In the genomic region with DNA sequence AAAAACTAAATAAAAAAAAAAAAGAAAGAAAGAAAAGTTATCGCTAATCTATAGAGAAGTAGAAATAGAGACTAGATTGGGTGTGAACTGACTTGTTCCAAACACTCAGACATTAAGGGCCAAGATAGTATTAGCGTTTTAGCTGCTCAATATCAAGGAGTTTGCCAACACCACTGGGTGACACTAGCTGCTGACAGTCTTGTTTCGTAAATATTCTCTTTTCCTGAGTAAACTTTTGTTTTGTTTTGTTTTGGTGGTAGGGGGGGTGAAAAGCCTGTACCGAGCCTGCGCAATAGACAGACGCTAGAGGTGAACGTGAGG, we compare ENCODE assay signal across 8 mouse cellular contexts. TPM values are rescaled to one million over a fixed set of nuclear protein-coding genes. Genes with fewer than 3 reads are reported as not detected.
A peak's percentile ranks its signal among the peaks of the same experiment; 100 is the strongest.
DNase-seq lines count a peak whose midpoint lies in the region; ATAC-seq and TF ChIP-seq lines count a peak whose summit lies in the region.

No protein-coding gene starts in this region.

- peak overlapping the region; percentile 73 for H3K4me2 ChIP-seq in liver, embryonic 14.5 days (ENCODE audit: low read depth)

- H3K4me1 ChIP-seq in heart, adult 2 months (ENCODE audit: control insufficient read depth, insufficient read depth, low read length), result peaks cover 4% of the 10 kb centered on the region
- H3K4me1 ChIP-seq in testis, adult 2 months (ENCODE audit: control insufficient read depth, insufficient read depth, low read length), result no peaks in the 10 kb centered on the region
- peaks cover 29 to 43% of the 10 kb centered on the region in 2 experiments for H3K4me1 ChIP-seq in liver, embryonic 14.5 days (replicated peaks; ENCODE audit: control insufficient read depth in 2 of 2, insufficient read depth in 2 of 2, low read length in 1 of 2)

- no peak for TF ChIP-seq POLR2A in heart, adult 2 months (IDR thresholded peaks at IDR 0.05; ENCODE audit: insufficient read depth, low read depth, low read length)
- TF ChIP-seq POLR2A in testis, adult 2 months (IDR thresholded peaks at IDR 0.05; ENCODE audit: control insufficient read depth, low read depth, low read length), result no peak

- TF ChIP-seq EP300 in heart, adult 2 months (IDR thresholded peaks at IDR 0.05; ENCODE audit: insufficient read depth, low read depth, low read length), result no peak
- no peak for TF ChIP-seq EP300 in liver, embryonic 14.5 days (IDR thresholded peaks at IDR 0.05; ENCODE audit: low read depth)

- peak overlapping the region; percentile 37 for H3K4me3 ChIP-seq in heart, adult 2 months
- H3K4me3 ChIP-seq in testis, adult 2 months (ENCODE audit: control insufficient read depth, low read depth, low read length), result peak overlapping the region; percentile 96
- peak overlapping the region; percentile 80 to 88 for H3K4me3 ChIP-seq in liver, embryonic 14.5 days (ENCODE audit: insufficient read depth in 1 of 2, low read depth in 2 of 2, low read length in 2 of 2)

- no peak for TF ChIP-seq CTCF in heart, adult 2 months (IDR thresholded peaks at IDR 0.05)
- TF ChIP-seq CTCF in testis, adult 2 months (IDR thresholded peaks at IDR 0.05; ENCODE audit: control insufficient read depth, insufficient read depth, insufficient replicate concordance, low read depth, low read length), result no peak
- no peak for TF ChIP-seq CTCF in liver, embryonic 14.5 days (IDR thresholded peaks at IDR 0.05; ENCODE audit: low read depth)

- 14% methylated on average over 7 of the region's 7 CpGs for WGBS in heart, adult 2 months
- 5% methylated on average over 7 of the region's 7 CpGs for WGBS in liver, embryonic 14.5 days (ENCODE audit: insufficient replicate concordance)

- no peaks in the 10 kb centered on the region for H3K27me3 ChIP-seq in heart, adult 2 months (ENCODE audit: control insufficient read depth, insufficient read depth, low read length)
- no peaks in the 10 kb centered on the region for H3K27me3 ChIP-seq in testis, adult 2 months (ENCODE audit: control insufficient read depth, insufficient read depth, low read length)
- H3K27me3 ChIP-seq in liver, embryonic 14.5 days (ENCODE audit: control insufficient read depth, insufficient read depth, low read length), result no peaks in the 10 kb centered on the region

- peaks cover 4% of the 10 kb centered on the region for H3K36me3 ChIP-seq in heart, adult 2 months (ENCODE audit: control insufficient read depth, insufficient read depth, low read length)
- no peaks in the 10 kb centered on the region for H3K36me3 ChIP-seq in testis, adult 2 months (ENCODE audit: control insufficient read depth, insufficient read depth, low read length)
- H3K36me3 ChIP-seq in liver, embryonic 14.5 days (replicated peaks; ENCODE audit: control insufficient read depth, insufficient read depth, low read depth), result peaks cover 3% of the 10 kb centered on the region; the same call in 1 of the 2 replicates

- H3K9me3 ChIP-seq in liver, embryonic 14.5 days (ENCODE audit: control insufficient read depth, low read length), result no peaks in the 10 kb centered on the region

- ATAC-seq in liver, embryonic 14.5 days (ENCODE audit: insufficient read depth), result no peak
- ATAC-seq in megakaryocyte progenitor cell, adult 5-6 weeks (replicated peaks; ENCODE audit: poor library complexity), result no peak

- no peak overlapping the region for H3K9ac ChIP-seq in heart, adult 2 months (ENCODE audit: low read depth, low read length)
- peak overlapping the region; percentile 54 for H3K9ac ChIP-seq in liver, embryonic 14.5 days (replicated peaks)

- intact Hi-C loops in heart, adult 2 months (cut with DNase I), result no loop called here
- intact Hi-C loops in heart, postnatal 14 days (cut with DNase I), result loop anchor here (5.0 kb wide), 1 partner anchor 36 kb away; a partner anchor contains a TSS

- no peaks in the 10 kb centered on the region; the same call in 1 of the 2 replicates for H3K79me2 ChIP-seq in heart, adult 2 months (replicated peaks; ENCODE audit: control insufficient read depth, insufficient read depth, low read length)

- no peak for DNase-seq in heart, adult 2 months
- no peak for DNase-seq in heart, postnatal 14 days
- DNase-seq in testis, postnatal 14 days (ENCODE audit: low spot score), result no peak
- no peak for DNase-seq in liver, embryonic 14.5 days (ENCODE audit: low read depth in 3 of 3, low spot score in 3 of 3)
- DNase-seq in left cerebral cortex, adult 18-20 months (ENCODE audit: low spot score in 2 of 2), result no peak
- no peak for DNase-seq in frontal cortex, adult 2 months (ENCODE audit: extremely low spot score in 1 of 2, low spot score in 1 of 2)

- H3K27ac ChIP-seq in heart, adult 2 months, result peak overlapping the region; percentile 95
- no peak overlapping the region for H3K27ac ChIP-seq in testis, adult 2 months (ENCODE audit: control insufficient read depth, insufficient read depth, low read depth, low read length)
- H3K27ac ChIP-seq in liver, embryonic 14.5 days, result peak overlapping the region; percentile 84

RNA-seq across cellular contexts. Expression of a gene that starts 0.4 kb away (rescaled TPM):
- 10 to 100 TPM; 20.3 to 24.5 TPM for total RNA-seq in heart, adult 2 months (2021)
- 16.6 and 19.1 TPM in 2 replicates for polyA plus RNA-seq in heart, adult 2 months (2012; rRNA removed)
- total RNA-seq in heart, postnatal 14 days (2021), result 10 to 100 TPM; 33.5 to 33.8 TPM
- 7.0 and 8.2 TPM in 2 replicates for polyA plus RNA-seq in testis, adult 2 months (2012; rRNA removed)
- 30.0 and 30.4 TPM in 2 replicates for polyA plus RNA-seq in liver, embryonic 14.5 days (2012; rRNA removed)
- polyA plus RNA-seq in liver, embryonic 14.5 days (2014; fragmentation: Nextera tagmentation; extraction: Ambion mirVana), result 26.9 and 28.8 TPM in 2 replicates
- total RNA-seq in left cerebral cortex, adult 18-20 months (2021), result 10 to 100 TPM; 81.4 to 83.2 TPM
- polyA plus RNA-seq in frontal cortex, adult 2 months (2012; rRNA removed), result 51.9 and 58.0 TPM in 2 replicates
- total RNA-seq in megakaryocyte progenitor cell, adult 5-6 weeks (2015), result 33.0 and 33.7 TPM in 2 replicates
- total RNA-seq in megakaryocyte progenitor cell, adult 5-6 weeks (2017), result 48.6 and 58.7 TPM in 2 replicates

RNA-seq across cellular contexts. Expression of a gene that starts 18.7 kb away (rescaled TPM):
- total RNA-seq in heart, adult 2 months (2021), result under 1 TPM; 0.21 to 0.27 TPM
- 0.59 and 1.2 TPM in 2 replicates for polyA plus RNA-seq in heart, adult 2 months (2012; rRNA removed)
- total RNA-seq in heart, postnatal 14 days (2021), result under 1 TPM; 0.39 to 0.45 TPM
- 0.79 and 1.3 TPM in 2 replicates for polyA plus RNA-seq in testis, adult 2 months (2012; rRNA removed)
- polyA plus RNA-seq in liver, embryonic 14.5 days (2012; rRNA removed), result 0.37 and 0.43 TPM in 2 replicates
- polyA plus RNA-seq in liver, embryonic 14.5 days (2014; fragmentation: Nextera tagmentation; extraction: Ambion mirVana), result 0.19 TPM in 2 replicates
- total RNA-seq in left cerebral cortex, adult 18-20 months (2021), result 1 to 10 TPM; 8.4 to 9.6 TPM
- polyA plus RNA-seq in frontal cortex, adult 2 months (2012; rRNA removed), result 7.4 and 7.8 TPM in 2 replicates
- total RNA-seq in megakaryocyte progenitor cell, adult 5-6 weeks (2015), result 0.34 and 0.42 TPM in 2 replicates
- 0.21 and 0.68 TPM in 2 replicates for total RNA-seq in megakaryocyte progenitor cell, adult 5-6 weeks (2017)

RNA-seq across cellular contexts. Expression of a gene that starts 37.3 kb away (rescaled TPM):
- total RNA-seq in heart, adult 2 months (2021), result 1 to 10 TPM; 2.6 to 4.0 TPM
- 4.7 and 5.7 TPM in 2 replicates for polyA plus RNA-seq in heart, adult 2 months (2012; rRNA removed)
- 1 to 10 TPM; 2.5 to 3.5 TPM for total RNA-seq in heart, postnatal 14 days (2021)
- polyA plus RNA-seq in testis, adult 2 months (2012; rRNA removed), result 4.5 and 4.6 TPM in 2 replicates
- polyA plus RNA-seq in liver, embryonic 14.5 days (2012; rRNA removed), result 2.8 and 2.9 TPM in 2 replicates
- polyA plus RNA-seq in liver, embryonic 14.5 days (2014; fragmentation: Nextera tagmentation; extraction: Ambion mirVana), result 2.3 and 2.4 TPM in 2 replicates
- total RNA-seq in left cerebral cortex, adult 18-20 months (2021), result 10 to 100 TPM; 49.5 to 52.9 TPM
- polyA plus RNA-seq in frontal cortex, adult 2 months (2012; rRNA removed), result 50.5 and 54.6 TPM in 2 replicates
- total RNA-seq in megakaryocyte progenitor cell, adult 5-6 weeks (2015), result 5.9 TPM in 2 replicates
- 1.2 and 1.5 TPM in 2 replicates for total RNA-seq in megakaryocyte progenitor cell, adult 5-6 weeks (2017)

RNA-seq across cellular contexts. Expression of a gene that starts 43.0 kb away (rescaled TPM):
- total RNA-seq in heart, adult 2 months (2021), result 10 to 100 TPM; 14.8 to 15.0 TPM
- 25.2 and 31.9 TPM in 2 replicates for polyA plus RNA-seq in heart, adult 2 months (2012; rRNA removed)
- total RNA-seq in heart, postnatal 14 days (2021), result 10 to 100 TPM; 14.1 to 14.7 TPM
- polyA plus RNA-seq in testis, adult 2 months (2012; rRNA removed), result 19.8 and 22.3 TPM in 2 replicates
- 13.1 and 13.6 TPM in 2 replicates for polyA plus RNA-seq in liver, embryonic 14.5 days (2012; rRNA removed)
- polyA plus RNA-seq in liver, embryonic 14.5 days (2014; fragmentation: Nextera tagmentation; extraction: Ambion mirVana), result 6.6 and 6.7 TPM in 2 replicates
- 10 to 100 TPM; 34.5 to 38.2 TPM for total RNA-seq in left cerebral cortex, adult 18-20 months (2021)
- polyA plus RNA-seq in frontal cortex, adult 2 months (2012; rRNA removed), result 44.6 and 51.1 TPM in 2 replicates
- 8.9 and 10.4 TPM in 2 replicates for total RNA-seq in megakaryocyte progenitor cell, adult 5-6 weeks (2015)
- 12.2 and 25.1 TPM in 2 replicates for total RNA-seq in megakaryocyte progenitor cell, adult 5-6 weeks (2017)

RNA-seq across cellular contexts. Expression of a gene that starts 51.2 kb away (rescaled TPM):
- total RNA-seq in heart, adult 2 months (2021), result 10 to 100 TPM; 20.8 to 24.6 TPM
- polyA plus RNA-seq in heart, adult 2 months (2012; rRNA removed), result 25.3 and 38.9 TPM in 2 replicates
- 10 to 100 TPM; 26.1 to 31.7 TPM for total RNA-seq in heart, postnatal 14 days (2021)
- polyA plus RNA-seq in testis, adult 2 months (2012; rRNA removed), result 11.3 and 11.9 TPM in 2 replicates
- 23.3 and 31.3 TPM in 2 replicates for polyA plus RNA-seq in liver, embryonic 14.5 days (2012; rRNA removed)
- polyA plus RNA-seq in liver, embryonic 14.5 days (2014; fragmentation: Nextera tagmentation; extraction: Ambion mirVana), result 17.7 and 19.7 TPM in 2 replicates
- total RNA-seq in left cerebral cortex, adult 18-20 months (2021), result 100 to 1,000 TPM in 1 of 2 experiments, 10 to 100 TPM in 1; 99.1 to 103 TPM
- polyA plus RNA-seq in frontal cortex, adult 2 months (2012; rRNA removed), result 112 and 118 TPM in 2 replicates
- total RNA-seq in megakaryocyte progenitor cell, adult 5-6 weeks (2015), result 34.4 and 34.9 TPM in 2 replicates
- total RNA-seq in megakaryocyte progenitor cell, adult 5-6 weeks (2017), result 48.6 and 69.7 TPM in 2 replicates

Comparison
In these comparisons a context has a peak if more than half of its experiments do, and no peak if none do; other contexts are left out.
1. H3K4me3 ChIP-seq: peak in every context shown above with its lines; median percentile 96 in testis, adult 2 months; 84 in liver, embryonic 14.5 days; 37 in heart, adult 2 months.
2. RNA of a gene that starts 18.7 kb away (total RNA-seq): 8.4 to 9.6 TPM in left cerebral cortex, adult 18-20 months; 0.39 to 0.45 TPM in heart, postnatal 14 days, 0.21 to 0.68 TPM in megakaryocyte progenitor cell, adult 5-6 weeks and 0.21 to 0.27 TPM in heart, adult 2 months; every median in the first group is over 4 times any median in the second.
3. RNA of a gene that starts 37.3 kb away (total RNA-seq): 49.5 to 52.9 TPM in left cerebral cortex, adult 18-20 months; 1.2 to 5.9 TPM in megakaryocyte progenitor cell, adult 5-6 weeks, 2.6 to 4.0 TPM in heart, adult 2 months and 2.5 to 3.5 TPM in heart, postnatal 14 days; every median in the first group is over 4 times any median in the second.